Mouse (Mus musculus) forelimb bud, embryonic 11.5 days (tissue): Measurements from ENCODE around the gene Ndufs3.
A peak's percentile ranks its signal among the peaks of the same experiment; 100 is the strongest.

ENCODE experiments used
- DNase-seq: peaks from one replicate; pipeline ENCODE4 v3.0.0-alpha.2; 2012; ENCODE audit warnings: low read depth, low spot score

Ndufs3 gene

DNA sequence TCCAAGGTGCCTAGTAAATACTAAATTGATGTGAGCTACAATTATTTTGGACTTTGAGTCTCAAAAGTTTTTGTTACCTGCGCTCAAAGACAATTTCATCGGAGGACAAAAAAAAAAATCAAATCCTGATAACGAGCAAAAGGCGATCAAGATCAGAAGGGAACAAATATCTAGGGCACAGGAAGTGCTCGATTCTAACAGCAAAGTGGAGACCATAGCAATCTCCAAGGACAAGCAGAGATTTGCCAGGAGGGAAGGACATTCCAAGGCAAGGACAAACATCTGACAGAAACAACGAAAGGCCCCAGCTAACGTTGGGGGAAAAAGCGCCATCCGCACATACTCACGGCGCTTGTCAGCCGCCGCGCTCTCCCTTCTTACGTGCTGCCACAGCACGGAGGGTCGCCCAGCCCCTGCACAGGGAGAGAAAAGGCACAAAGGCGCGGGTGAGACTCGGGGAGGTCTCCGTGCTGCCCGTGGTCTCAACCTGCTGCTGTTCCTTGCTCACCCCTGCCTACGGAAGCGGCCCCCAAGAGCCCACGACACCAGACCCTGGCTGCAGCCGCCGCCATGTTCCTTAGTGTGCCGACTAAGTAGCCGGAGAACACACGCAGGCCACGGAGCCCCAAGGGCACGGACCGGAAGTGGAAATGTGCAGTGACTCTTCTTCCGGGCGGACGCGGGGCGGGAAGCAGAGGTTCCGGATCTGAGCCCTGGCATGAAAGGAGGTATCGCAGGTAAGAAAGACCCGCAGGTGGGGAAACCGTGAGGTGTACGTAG is at the start of gene Ndufs3, which contains the start of gene Kbtbd4:
Gene Ndufs3 (minus strand): TSS at position 752 of the 780 bp plus-strand sequence.
Gene Kbtbd4 (plus strand): TSS at position 665 of the 780 bp plus-strand sequence.
- peak; percentile 93 for DNase-seq

DNA sequence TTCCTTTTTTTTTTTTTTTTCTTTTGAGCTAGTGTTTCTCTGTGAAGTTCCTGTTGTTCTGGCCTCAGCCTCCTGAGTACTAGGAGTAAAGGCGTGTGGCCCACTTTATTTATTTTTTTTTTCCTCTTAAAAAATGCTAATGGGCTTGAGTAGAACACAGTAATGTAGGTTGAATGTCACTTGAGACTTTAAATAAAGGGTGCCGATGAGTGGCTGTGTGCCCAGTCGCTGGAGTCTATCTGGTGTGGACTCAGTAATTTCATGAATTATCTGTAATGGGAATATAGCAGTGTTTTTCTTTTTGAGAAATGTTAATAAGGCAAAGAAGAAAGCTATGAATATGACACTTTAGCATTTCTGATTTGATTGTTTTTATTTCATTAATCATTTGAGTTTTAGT is 48.8 kb upstream of the Ndufs3 start:
- no peak for DNase-seq

DNA sequence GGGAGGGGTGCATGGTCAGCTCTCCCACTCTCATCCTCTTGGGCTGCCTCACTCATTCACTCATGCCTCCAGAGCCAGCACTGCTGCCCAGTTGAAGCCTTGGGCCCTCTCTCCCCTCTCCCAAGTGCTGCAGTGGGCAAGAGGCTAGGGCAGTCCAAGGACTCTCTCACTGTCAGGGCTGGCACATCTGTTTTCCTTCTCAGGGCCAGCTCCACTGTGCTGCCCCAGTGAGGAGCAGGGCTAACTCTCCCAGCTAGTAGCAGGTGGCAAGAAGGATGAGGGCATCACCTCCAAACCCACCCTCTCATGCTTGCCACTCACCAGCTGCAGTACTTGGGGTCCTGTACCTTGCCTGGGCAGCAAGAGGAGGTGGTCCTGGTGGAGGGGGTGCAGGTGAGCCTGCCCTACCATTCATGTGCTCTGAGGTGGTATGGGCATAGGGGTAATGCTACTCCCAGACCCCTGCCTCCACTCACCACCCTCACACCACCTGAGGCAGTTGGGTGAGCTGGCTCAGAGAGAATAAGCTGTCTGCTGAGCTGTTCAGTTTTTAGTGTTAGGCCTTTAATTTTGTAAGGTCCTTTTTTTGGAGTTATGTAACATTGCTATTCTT is 46.1 kb upstream of the Ndufs3 start:
- DNase-seq, result no peak

DNA sequence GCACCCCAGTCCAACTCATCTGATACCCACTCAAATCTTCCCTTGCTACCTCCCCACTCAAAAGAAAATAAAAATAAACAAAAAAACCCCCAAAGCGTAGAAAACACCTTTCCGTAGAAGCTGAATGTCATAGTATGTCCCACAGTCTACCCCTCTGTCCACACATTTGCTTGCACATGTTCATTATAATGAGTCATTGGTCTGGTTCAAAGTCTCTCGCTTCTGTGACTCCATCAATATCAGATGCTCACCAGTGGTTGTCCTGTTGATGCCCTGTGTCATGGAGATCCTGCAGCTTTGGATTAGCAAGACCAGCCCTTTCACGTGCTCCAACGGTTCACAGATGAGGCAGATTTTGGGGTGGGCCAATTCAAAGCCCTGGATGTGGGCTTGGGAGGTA is 45.5 kb upstream of the Ndufs3 start:
- DNase-seq, result no peak

DNA sequence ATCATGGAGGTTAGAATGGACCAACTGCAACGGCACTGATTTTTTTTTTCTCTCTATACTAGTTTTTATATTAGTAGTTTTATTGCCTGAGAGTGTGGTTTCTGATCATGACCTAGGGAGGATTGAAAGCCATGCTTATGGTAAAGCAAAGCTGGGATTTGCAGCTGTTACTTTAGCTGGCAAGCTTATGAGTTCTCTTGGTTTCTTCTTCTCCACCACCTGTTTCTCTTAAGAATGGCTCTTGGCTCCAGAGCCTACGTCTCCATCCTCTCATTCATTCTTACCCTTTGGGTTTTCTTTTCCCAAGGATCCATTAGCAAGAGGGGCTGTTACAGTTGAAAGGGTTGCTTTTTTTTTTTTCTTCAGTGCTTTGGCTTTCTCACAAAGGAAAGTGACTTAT is 37.1 kb upstream of the Ndufs3 start:
- no peak for DNase-seq

DNA sequence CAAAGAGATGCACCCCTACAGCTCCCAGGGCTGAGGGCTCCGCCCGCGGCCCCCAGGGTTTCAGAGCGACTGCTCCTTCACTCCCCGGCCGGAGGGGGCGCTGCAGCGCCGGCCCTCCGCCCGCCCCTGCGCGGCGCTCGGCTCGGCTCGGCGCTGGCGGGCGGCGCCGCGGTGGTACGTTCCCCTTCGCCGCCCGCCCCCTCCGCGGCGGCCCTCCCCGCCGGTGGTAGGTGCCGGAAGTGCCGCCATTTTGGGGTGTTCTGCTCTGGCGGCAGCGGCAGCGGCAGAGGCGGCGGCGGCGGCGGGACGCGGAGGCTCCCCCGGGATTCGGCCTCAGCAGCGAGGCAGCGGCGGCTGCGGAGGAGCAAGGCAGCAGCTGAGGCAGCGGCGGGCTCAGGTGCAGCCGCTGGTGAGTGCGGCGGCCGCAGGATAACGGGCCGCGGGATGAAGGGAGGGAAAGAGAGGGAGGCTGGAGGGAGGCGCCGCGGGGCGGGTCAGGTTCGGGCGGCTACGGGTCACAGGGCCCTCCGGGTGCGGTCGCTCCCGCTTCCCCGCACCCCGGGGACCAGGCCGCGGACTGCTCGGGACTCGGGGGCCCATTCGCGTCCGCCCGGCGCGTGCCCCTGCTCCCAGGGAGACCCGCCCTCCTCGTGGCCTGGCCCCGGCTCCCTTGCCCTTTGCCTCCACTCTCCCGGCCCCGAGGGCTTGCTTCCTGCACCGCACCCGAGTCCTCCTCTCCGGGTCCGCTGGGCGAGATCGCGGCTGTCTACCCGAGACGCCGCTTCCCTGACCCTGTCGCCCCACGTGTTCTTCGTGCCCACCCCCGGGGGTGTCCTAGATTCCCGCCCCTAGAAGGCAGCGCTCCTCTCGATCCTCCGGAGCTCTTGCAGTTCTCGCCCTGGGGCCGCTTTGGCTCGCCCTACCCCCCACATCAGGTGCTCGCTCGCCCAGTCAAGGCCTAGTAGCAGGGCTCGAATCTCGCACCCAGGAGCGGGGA is 35.9 kb upstream of the Ndufs3 start, which contains the start of gene Celf1:
Gene Celf1 (plus strand): TSS at position 150 of the 997 bp plus-strand sequence.
- peak; percentile 79 for DNase-seq

DNA sequence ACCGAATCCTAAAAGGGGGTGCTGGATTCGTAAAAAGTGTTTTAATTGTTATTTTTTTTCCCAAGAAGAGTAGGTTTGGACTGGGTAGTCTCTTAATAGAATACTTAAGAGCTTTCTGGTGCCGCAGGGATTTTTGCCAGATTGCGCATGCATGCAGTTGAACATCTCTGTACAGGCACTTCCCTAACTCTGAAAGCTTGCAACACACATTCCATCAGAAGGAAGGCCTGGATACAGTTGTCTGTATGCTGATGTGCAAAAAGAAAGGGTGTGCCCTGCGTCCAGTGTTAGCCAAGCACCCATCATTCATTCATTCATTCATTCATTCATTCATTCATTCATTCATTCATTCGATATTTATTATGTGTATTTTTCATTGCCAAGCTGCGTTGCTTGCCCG is 35.1 kb upstream of the Ndufs3 start:
- DNase-seq, result no peak

DNA sequence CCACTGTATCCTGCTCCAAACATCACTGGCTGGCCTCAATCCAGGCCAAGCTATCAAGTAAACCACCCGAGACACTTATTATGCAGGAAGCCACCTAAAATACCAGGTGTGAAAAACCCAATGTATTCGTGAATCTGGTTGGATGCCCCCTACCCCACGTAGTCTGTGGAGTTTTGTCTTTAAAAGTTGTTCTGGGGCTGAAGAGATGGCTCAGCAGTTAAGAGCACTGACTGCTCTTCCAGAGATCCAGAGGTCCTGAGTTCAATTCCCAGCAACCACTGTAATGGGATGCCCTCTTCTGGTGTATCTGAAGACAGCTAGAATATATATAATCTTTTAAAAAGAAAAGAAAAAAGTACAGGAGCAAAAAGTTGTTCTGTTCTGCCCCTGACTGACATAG is 33.7 kb upstream of the Ndufs3 start:
- DNase-seq, result no peak

DNA sequence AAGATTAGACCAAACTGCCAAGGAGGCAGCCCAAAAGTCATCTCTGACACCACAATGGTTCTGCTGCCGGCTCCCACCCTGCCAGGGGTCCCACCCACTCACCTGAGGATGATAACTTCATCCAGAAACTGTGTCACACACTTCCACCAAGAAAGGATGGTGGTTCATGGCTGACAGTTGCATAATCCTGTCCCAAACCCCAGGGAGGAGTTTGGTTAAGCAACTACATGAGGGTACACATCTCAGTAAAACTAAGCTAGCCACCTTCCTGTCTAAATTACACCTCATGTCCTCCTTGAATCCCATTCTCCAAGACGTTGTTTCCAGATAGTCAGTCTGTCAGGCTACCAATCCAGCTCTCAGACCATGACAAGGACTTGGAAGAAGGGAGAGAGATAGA is 27.6 kb upstream of the Ndufs3 start:
- no peak for DNase-seq

DNA sequence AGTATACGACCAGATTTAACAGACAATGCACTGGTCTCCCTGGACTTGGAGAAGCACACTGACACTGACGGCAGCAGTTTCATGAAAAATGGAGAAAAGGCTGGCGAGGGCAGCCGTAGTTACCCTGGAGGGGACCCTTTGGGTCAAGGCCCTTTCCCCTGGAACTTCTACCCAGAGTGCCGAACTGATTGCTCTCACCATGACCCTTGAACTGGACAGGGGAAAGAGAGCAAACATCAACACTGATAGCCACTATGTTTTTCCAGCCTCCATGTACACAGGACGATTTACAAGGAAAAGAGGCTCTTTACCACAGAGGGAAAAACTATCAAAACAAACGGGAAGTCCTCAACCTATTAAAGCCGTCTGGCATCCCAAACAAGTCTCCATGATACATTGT is 27.2 kb upstream of the Ndufs3 start:
- DNase-seq, result no peak

DNA sequence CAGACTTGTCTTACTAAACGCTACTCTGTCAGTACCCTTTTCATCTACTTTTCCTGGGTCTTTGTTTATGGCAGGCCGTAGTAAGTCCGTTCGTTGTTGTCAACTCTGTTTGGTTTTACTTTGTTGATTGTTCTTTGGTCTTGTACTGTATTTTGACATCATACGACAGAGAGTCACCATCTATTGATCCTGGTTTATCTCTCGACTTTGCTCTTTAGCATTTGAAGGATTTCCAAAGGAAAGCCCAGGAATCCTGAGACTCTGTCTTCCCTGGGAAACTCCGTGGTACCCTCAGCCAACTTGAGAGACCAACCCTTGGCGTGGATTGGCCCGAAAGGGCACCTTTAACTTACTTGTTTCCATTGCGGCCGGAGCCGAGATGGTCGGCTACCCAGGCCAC is 23.9 kb upstream of the Ndufs3 start:
- no peak for DNase-seq

DNA sequence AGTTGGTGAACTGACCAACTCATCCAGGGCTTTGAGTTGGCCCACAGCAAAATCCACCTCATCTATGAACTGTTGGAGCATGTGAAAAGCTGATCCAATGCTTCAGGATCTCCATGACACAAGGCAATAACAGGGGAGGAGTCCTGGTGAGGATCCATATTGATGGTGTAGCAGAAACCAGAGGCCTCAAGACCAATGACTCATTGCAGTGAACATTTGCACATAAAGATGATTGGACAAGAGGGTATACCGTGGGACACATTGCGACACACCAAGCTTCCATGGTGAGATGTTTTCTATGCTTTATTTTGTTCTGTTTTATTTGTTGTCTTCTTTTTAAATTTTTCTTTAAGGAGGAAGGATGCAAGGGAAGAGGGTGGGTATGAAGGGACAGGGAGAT is 18.0 kb upstream of the Ndufs3 start:
- DNase-seq, result no peak

DNA sequence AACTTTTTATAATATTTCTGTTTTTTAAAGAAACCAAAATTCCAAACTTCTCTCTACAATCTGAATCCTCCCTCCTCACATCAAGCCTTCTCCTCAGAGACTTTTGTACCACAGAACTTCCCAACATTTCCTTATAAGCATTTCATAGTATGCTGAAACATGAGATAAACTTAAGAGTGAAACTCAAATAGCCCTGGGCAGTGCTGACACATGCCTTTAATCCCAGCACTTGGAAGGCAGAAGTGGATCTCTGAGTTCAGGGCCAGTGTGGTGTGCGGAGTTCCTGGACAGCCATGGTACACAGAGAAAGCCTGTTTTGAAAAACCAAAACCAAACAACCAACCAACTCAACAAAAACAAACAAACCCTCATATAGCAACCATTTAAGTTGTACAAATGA is 16.6 kb upstream of the Ndufs3 start:
- no peak for DNase-seq

DNA sequence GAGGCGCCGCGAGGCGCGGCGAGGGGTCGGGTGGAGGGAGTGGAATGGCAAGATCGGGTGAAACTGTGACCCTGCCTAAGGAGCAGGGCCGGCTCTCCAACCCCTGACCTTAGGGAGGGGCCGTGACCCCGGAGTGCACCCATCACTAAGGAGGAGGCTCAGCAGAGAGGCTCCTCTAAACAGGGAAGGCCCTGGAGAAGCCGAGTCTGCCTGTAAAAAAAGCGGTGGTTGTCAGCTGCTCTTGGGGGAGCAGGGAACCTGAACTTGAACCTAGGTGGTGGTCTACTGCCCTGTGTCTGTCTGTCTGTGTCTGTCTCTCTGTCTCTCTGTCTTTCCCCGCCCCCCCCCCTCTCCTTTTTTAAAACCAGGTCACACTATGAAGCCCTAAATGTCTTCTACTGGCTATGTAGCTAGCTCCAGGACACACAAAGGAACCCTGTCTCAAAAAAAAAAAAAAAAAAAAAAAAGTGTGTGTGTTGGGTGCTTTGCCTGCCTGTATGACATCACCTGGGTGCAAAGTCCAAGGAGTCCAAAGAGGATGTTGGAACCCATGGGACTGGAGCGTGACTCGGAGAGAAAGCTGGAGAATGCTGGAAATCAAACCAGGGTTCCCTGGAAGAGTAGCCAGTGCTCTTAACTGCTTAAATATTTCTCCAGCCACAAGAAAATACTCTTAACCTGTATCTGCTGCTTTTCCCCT is 13.5 kb upstream of the Ndufs3 start:
- DNase-seq, result no peak

DNA sequence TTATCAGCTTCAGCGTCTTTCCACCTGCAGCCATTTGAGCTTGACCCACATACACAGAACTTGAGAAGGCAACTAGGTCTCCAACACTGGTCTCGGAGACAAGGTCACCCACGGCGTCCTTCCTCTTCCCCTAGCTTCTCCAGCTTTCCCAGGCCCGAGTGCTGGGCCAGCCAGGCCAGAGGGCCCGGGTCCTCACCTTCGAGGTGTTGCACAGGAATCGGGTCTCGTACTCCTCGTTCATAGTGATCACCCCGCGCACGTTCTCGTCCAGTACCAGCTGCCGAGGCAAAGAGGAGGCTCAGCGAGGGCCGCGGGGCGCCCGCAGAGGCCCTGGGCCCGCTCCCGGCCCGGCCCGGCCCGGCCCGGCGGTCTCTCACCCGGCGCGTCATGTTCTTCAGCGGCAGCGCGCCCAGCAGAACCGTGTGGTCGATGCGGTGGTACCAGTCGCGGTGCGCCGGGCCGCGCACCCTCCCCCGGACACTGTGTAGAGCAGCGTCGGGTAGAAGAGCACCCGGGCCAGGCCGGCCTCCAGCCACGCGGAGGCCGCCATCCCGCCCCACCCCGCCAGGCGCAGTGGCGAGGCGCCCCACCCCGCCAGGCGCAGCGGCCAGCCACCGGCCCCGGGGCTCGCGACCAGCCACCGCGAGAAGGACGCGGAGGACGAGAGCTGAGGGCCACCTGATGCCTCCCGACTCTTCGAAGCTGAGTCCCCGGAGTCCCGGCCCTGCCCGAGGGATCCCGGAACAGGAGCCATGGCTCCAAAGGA is 12.8 kb upstream of the Ndufs3 start:
- peak; percentile 61 for DNase-seq

DNA sequence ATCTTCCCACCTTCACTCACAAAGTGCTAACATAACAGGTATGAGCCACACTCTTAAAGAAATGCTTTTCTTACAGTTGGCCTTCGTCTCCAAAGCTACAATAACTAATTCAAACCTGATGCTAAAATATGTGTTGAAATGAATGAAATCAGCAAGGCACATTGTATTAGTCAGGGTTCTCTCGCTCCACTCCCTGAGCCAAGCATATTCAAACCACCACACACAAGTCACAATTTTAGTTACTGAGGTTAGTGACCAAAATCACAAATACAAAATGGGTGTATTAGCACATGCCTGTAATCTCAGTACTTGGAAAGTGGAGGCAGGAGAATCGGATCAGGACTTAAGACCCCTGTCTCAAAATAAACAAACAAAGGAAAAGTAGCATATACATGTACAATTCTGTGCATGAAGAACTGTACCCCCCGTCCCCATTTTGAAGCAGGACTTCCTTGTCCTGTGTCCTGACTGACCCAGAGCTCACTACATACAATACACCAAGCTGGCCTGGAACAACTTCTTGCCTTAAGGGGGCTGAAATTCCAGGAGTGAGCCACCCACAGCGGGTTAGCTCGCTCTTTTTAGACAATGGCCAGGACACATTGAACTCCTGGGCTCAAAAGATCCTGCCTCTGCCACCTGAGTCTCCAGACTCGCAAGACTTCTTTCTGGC is 12.1 kb upstream of the Ndufs3 start:
- no peak for DNase-seq

DNA sequence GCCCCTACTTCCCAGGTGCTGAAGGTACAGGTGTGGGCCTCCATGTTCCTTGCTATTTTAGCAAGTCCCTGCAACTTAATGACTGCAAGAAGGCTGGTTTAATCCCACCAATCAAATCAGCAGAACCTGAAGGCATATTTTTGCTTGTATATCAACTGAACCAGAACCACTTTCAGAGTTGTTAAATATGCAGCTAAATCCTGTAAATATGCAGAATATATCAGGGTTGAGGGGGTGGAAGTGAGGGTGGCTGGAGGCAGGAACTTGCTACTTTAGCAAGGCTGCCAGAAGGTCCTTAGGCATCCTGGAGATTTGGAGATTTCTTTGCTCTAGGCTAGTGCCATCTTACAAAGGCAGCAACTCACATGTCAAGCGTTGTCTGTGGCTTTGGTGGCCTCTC is 10.9 kb upstream of the Ndufs3 start:
- no peak for DNase-seq

DNA sequence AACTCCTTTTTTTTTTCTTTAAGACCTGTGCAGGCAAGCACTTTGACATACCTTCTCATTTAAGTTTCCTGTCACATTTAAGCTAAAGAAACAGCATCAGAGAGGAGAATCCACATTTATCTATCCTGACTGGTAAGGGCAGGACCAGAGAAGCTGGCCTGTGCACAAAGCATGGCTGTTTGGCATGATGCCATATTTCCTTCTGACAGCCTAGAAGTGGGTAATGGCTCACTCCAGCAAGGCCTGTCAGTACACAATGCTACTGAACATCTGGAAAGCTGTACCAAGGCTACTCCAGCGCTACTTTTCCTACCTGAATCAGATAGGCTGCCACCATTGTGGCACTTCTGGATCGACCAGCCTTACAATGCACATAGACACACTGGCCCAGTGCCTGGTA is 9.0 kb upstream of the Ndufs3 start:
- DNase-seq, result no peak

DNA sequence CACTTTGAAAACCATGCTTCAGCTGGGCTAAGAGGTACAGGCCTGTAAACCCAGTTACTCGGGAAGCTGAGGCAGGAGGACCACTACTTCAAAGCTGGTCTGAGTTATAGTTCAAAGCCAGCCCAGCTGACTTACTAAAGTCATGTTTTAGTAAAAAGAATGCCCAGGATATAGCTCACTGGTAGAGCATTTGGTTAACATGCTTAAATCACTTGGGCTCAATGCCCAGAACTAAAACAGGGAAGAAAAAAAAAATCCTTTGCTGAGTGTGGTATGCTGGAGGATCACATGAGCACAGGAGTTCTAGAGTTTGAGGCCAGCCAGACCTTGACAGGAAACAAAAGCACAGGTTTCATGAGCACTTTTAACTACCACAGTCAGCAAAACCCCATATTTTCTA is 7.0 kb upstream of the Ndufs3 start:
- DNase-seq, result no peak

DNA sequence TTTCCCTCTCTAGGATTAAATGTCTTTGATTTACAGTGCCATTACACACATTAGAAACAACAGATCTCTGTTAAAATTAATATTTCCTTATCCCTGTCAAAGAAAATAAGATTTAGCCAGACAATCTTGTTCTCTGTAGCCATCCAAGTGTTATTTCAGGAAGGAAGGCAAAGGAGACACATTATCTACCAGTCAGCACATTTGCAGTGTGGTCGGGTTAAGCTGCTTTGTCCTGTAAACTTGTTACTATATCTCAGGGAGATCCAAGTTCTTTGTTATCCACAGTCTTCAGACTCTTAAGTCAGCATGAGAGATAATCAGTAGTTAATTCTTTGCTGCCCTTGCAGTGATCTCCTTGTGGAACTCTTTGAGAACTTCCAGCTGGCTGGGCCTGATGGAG is 6.2 kb upstream of the Ndufs3 start:
- no peak for DNase-seq
